Mouse (Mus musculus) heart, postnatal 4 days (tissue): ENCODE results near the gene Rpl23. TPM values are rescaled to one million over a fixed set of nuclear protein-coding genes. Genes with fewer than 3 reads are reported as not detected.

Source experiments
- microRNA-seq, 2 experiments: library from miRNA; unstranded; fragments of <30 nt; microRNA quantifications; one replicate each; pipeline ENCODE4 v1.2.0; 2021 to 2022
- total RNA-seq, 2 experiments: library from RNA; stranded (reverse); gene quantifications; 2 replicates each; pipeline ENCODE4 v1.2.3; 2021

Gene Rpl23
- total RNA-seq, 2 experiments from 2014 or later: 738 to 764 TPM

Small RNA genes within 50 kb of the gene (microRNA-seq; reads per million reads assigned to microRNA genes)
- 0.20 to 0.69 reads per million in 2 experiments for gene Mir8102

Other genes with a start within 250 kb of the Rpl23 start
- gene Srcin1, start 206.3 kb downstream of the Rpl23 start, total RNA-seq: under 1 TPM; 0.12 to 0.23 TPM
- gene Epop, start 152.7 kb downstream of the Rpl23 start, total RNA-seq: 1 to 10 TPM; 1.4 TPM
- 10 to 100 TPM; 50.2 to 51.1 TPM for gene Mllt6, start 119.0 kb downstream of the Rpl23 start, total RNA-seq
- gene Cisd3, start 96.6 kb downstream of the Rpl23 start, total RNA-seq: 10 to 100 TPM; 96.7 to 98.0 TPM
- gene Pcgf2, start 81.9 kb downstream of the Rpl23 start, total RNA-seq: 10 to 100 TPM; 31.3 to 31.8 TPM
- 100 to 1,000 TPM; 186 to 196 TPM for gene Psmb3, start 79.0 kb downstream of the Rpl23 start, total RNA-seq
- gene Pip4k2b, start 37.7 kb downstream of the Rpl23 start, total RNA-seq: 10 to 100 TPM; 19.8 to 21.5 TPM
- gene Cwc25, start 15.9 kb downstream of the Rpl23 start, total RNA-seq: 10 to 100 TPM; 10.8 to 11.7 TPM
- under 1 TPM in 1 of 2 experiments, not detected in 1; 0.45 TPM for gene 1700001P01Rik, start 6.5 kb downstream of the Rpl23 start, total RNA-seq
- 10 to 100 TPM; 73.3 to 74.4 TPM for gene Lasp1, start 16.6 kb upstream of the Rpl23 start, total RNA-seq
- under 1 TPM; 0.77 to 0.79 TPM for gene B230217C12Rik, start 58.3 kb upstream of the Rpl23 start, total RNA-seq
- gene Fbxo47, start 101.7 kb upstream of the Rpl23 start, total RNA-seq: 1 to 10 TPM in 1 of 2 experiments, under 1 TPM in 1; 0.79 to 1.2 TPM
- gene Plxdc1, start 204.0 kb upstream of the Rpl23 start, total RNA-seq: 1 to 10 TPM; 3.4 to 4.2 TPM
- 1 to 10 TPM; 1.6 TPM for gene Arl5c, start 213.7 kb upstream of the Rpl23 start, total RNA-seq
- 1 to 10 TPM; 7.4 to 7.5 TPM for gene Cacnb1, start 240.6 kb upstream of the Rpl23 start, total RNA-seq
- gene Rpl19, start 244.3 kb upstream of the Rpl23 start, total RNA-seq: 100 to 1,000 TPM; 795 to 849 TPM